Mouse (Mus musculus): ENCODE measurements at regions not wholly inside any gene's neighbourhood (a gene's known extent, or its start where the extent isn't known, plus 50 kb on each side); places are given as distances from the start of the nearest gene placed in this dataset.

DNA sequence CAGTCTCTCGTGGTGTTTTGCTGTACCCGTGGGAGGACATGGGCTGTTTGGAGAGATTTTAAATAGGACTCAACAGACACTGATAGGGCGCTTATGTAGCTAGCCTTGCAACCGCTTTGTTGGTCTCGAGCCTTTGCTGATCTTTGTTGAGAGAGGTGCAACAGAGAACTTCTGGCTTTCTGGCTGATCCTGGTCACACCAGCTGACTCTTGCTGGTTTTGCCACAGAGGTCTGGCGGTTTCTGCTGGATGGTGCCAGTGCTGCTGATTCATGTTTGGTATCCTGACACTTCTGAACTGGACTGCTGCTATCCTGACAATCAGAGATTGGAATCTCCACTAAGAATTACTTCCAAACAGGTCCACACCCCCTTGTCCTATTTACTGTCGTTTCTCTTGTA lies 102.1 kb upstream of the Sh3bp4 start:
- Histone ChIP-seq H3K27me3 (replicated peaks; ENCODE audit: control insufficient read depth, insufficient read depth, low read length) (no peaks in the 10 kb centered on the region), H3K4me2 (ENCODE audit: low read length) (no peak overlapping the region), H3K4me1 (ENCODE audit: control insufficient read depth, insufficient read depth, low read length) (no peaks in the 10 kb centered on the region), H3K9ac (ENCODE audit: low read length) (no peak overlapping the region), H3K36me3 (ENCODE audit: control insufficient read depth, insufficient read depth, low read length) (no peaks in the 10 kb centered on the region), H3K4me3 (ENCODE audit: low read depth, low read length) (no peak overlapping the region), H3K27ac (ENCODE audit: low read depth, low read length) (no peak overlapping the region), H3K9me3 (replicated peaks; ENCODE audit: control insufficient read depth, low read length) (no peaks in the 10 kb centered on the region)
- DNase-seq (ENCODE audit: low spot score): no peak
- 92% methylated on average over 7 of the region's 7 CpGs for WGBS
- ATAC-seq: no peak

DNA sequence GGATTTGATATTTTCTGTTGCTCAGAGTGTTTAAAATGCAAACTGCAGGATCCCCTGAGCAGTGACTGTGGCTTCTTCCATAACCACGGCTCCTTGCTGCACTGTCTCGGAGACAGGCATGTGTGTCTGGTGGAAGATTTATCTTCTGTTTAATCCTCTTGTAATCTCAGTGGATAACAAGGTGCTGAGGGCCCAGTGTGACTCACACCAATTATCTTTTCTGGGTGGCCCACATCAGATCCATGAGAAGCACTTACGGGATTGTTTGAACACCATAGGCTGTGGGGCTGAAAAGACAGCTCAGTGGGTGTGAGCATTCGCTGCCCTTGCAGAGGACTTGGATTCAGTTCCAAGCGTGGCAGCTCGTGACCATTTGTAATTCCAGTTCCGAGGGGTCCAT lies 101.2 kb upstream of the Sh3bp4 start:
- Histone ChIP-seq H3K27ac (ENCODE audit: low read depth, low read length) (no peak overlapping the region), H3K4me3 (ENCODE audit: low read depth, low read length) (no peak overlapping the region), H3K4me1 (ENCODE audit: control insufficient read depth, insufficient read depth, low read length) (no peaks in the 10 kb centered on the region), H3K27me3 (replicated peaks; ENCODE audit: control insufficient read depth, insufficient read depth, low read length) (no peaks in the 10 kb centered on the region), H3K9me3 (replicated peaks; ENCODE audit: control insufficient read depth, low read length) (no peaks in the 10 kb centered on the region), H3K36me3 (ENCODE audit: control insufficient read depth, insufficient read depth, low read length) (no peaks in the 10 kb centered on the region), H3K4me2 (ENCODE audit: low read length) (no peak overlapping the region), H3K9ac (ENCODE audit: low read length) (no peak overlapping the region)
- WGBS: 78% methylated on average over 7 of the region's 7 CpGs
- ATAC-seq (no peak), DNase-seq (ENCODE audit: low spot score) (no peak)

- Histone ChIP-seq H3K27ac (ENCODE audit: low read depth, low read length) (no peak overlapping the region), H3K9me3 (replicated peaks; ENCODE audit: control insufficient read depth, low read length) (no peaks in the 10 kb centered on the region), H3K4me2 (ENCODE audit: low read length) (no peak overlapping the region), H3K36me3 (ENCODE audit: control insufficient read depth, insufficient read depth, low read length) (no peaks in the 10 kb centered on the region), H3K27me3 (replicated peaks; ENCODE audit: control insufficient read depth, insufficient read depth, low read length) (no peaks in the 10 kb centered on the region), H3K4me1 (ENCODE audit: control insufficient read depth, insufficient read depth, low read length) (no peaks in the 10 kb centered on the region), H3K9ac (ENCODE audit: low read length) (no peak overlapping the region), H3K4me3 (ENCODE audit: low read depth, low read length) (no peak overlapping the region)
- ATAC-seq: no peak
- no peak for DNase-seq (ENCODE audit: low spot score)
- 95% methylated on average over 3 of the region's 3 CpGs for WGBS
Measured at GRCm38 (mm10) chr1:88969630-88970029, 100.6 kb upstream of the Sh3bp4 start.

DNA sequence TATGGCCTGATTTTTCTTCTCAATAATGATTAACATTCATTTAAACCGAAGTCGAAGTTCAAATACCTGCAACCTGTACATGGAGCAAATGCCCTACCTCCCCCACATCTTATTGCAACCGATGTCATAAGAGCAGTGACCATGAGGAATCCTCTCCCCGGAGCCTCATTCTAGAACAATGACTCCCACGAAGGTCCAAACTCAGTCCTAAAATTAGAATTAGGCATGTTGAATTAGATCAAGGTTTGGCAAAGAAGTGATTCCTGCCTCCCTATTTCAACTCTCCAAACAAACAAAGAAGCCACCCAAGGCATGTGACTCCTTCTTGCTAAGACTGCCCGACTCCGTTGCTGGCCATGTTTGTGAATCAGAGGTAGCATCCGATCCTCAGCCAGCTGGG lies 94.1 kb upstream of the Sh3bp4 start:
- Histone ChIP-seq H3K4me3 (ENCODE audit: low read depth, low read length) (no peak overlapping the region), H3K4me1 (ENCODE audit: control insufficient read depth, insufficient read depth, low read length) (no peaks in the 10 kb centered on the region), H3K9me3 (replicated peaks; ENCODE audit: control insufficient read depth, low read length) (no peaks in the 10 kb centered on the region), H3K4me2 (ENCODE audit: low read length) (no peak overlapping the region), H3K9ac (ENCODE audit: low read length) (no peak overlapping the region), H3K27me3 (replicated peaks; ENCODE audit: control insufficient read depth, insufficient read depth, low read length) (no peaks in the 10 kb centered on the region), H3K36me3 (ENCODE audit: control insufficient read depth, insufficient read depth, low read length) (no peaks in the 10 kb centered on the region), H3K27ac (ENCODE audit: low read depth, low read length) (no peak overlapping the region)
- DNase-seq (ENCODE audit: low spot score): no peak
- no peak for ATAC-seq
- 94% methylated on average over 8 of the region's 8 CpGs for WGBS

- Histone ChIP-seq H3K27me3 (replicated peaks; ENCODE audit: control insufficient read depth, insufficient read depth, low read length) (no peaks in the 10 kb centered on the region), H3K4me2 (ENCODE audit: low read length) (no peak overlapping the region), H3K9ac (ENCODE audit: low read length) (no peak overlapping the region), H3K36me3 (ENCODE audit: control insufficient read depth, insufficient read depth, low read length) (no peaks in the 10 kb centered on the region), H3K27ac (ENCODE audit: low read depth, low read length) (no peak overlapping the region), H3K9me3 (replicated peaks; ENCODE audit: control insufficient read depth, low read length) (no peaks in the 10 kb centered on the region), H3K4me1 (ENCODE audit: control insufficient read depth, insufficient read depth, low read length) (no peaks in the 10 kb centered on the region), H3K4me3 (ENCODE audit: low read depth, low read length) (no peak overlapping the region)
- no peak for ATAC-seq
- DNase-seq (ENCODE audit: low spot score): no peak
Measured at GRCm38 (mm10) chr1:88988011-88988695, 82.1 kb upstream of the Sh3bp4 start.

GRCm38 (mm10) chr1:88994588-88995331 lies 75.5 kb upstream of the Sh3bp4 start:
- H3K27ac ChIP-seq (ENCODE audit: low read depth, low read length): no peak overlapping the region

GRCm38 (mm10) chr1:88995945-88996344 lies 74.3 kb upstream of the Sh3bp4 start:
- Histone ChIP-seq H3K36me3 (ENCODE audit: control insufficient read depth, insufficient read depth, low read length) (no peaks in the 10 kb centered on the region), H3K4me3 (ENCODE audit: low read depth, low read length) (no peak overlapping the region), H3K4me1 (ENCODE audit: control insufficient read depth, insufficient read depth, low read length) (peaks cover 15% of the 10 kb centered on the region; the same call in 1 of the 2 replicates), H3K9me3 (replicated peaks; ENCODE audit: control insufficient read depth, low read length) (no peaks in the 10 kb centered on the region), H3K9ac (ENCODE audit: low read length) (no peak overlapping the region; the same call in 1 of the 2 replicates), H3K27me3 (replicated peaks; ENCODE audit: control insufficient read depth, insufficient read depth, low read length) (no peaks in the 10 kb centered on the region), H3K27ac (ENCODE audit: low read depth, low read length) (peak overlapping the region; percentile 49), H3K4me2 (ENCODE audit: low read length) (peak overlapping the region; percentile 10; the same call in 1 of the 2 replicates)
- peak; percentile 69 for DNase-seq (ENCODE audit: low spot score)
- peak; percentile 70; the same call in 1 of the 2 replicates for ATAC-seq
- WGBS: 20% methylated on average over 8 of the region's 8 CpGs

More at GRCm38 (mm10) chr1:88994588-88995331, 75.5 kb upstream of the Sh3bp4 start:
- H3K9ac ChIP-seq (ENCODE audit: low read length): no peak overlapping the region
- ATAC-seq (no peak), DNase-seq (ENCODE audit: low spot score) (no peak)
- H3K4me2 ChIP-seq (ENCODE audit: low read length): no peak overlapping the region
- H3K36me3 ChIP-seq (ENCODE audit: control insufficient read depth, insufficient read depth, low read length): no peaks in the 10 kb centered on the region
- no peaks in the 10 kb centered on the region for H3K9me3 ChIP-seq (replicated peaks; ENCODE audit: control insufficient read depth, low read length)
- WGBS: 71% methylated on average over 12 of the region's 12 CpGs
- H3K4me1 ChIP-seq (ENCODE audit: control insufficient read depth, insufficient read depth, low read length): peaks cover 15% of the 10 kb centered on the region; the same call in 1 of the 2 replicates
- H3K27me3 ChIP-seq (replicated peaks; ENCODE audit: control insufficient read depth, insufficient read depth, low read length): no peaks in the 10 kb centered on the region
- no peak overlapping the region for H3K4me3 ChIP-seq (ENCODE audit: low read depth, low read length)

DNA sequence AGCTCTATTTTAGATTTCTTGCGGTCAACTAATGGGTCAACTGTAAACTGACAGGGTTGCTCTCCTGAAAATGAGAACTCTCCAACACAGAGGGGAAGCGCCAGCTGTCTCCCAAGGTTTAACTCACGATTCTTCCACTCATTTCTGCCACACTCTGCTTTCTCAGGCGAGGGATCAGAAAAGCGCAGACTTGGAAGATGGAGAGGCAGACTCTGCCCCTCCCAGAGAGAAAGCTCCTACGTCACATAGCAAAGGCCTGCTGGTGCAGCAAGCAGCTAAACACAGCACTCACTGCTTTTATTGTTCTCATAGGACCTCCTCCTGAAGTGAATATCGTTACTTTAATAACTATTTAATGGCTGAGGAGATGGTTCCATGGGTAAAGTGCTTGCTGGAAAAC lies 73.6 kb upstream of the Sh3bp4 start:
- H3K4me3 ChIP-seq (ENCODE audit: low read depth, low read length): no peak overlapping the region
- no peak overlapping the region for H3K9ac ChIP-seq (ENCODE audit: low read length)
- no peak overlapping the region for H3K4me2 ChIP-seq (ENCODE audit: low read length)
- no peaks in the 10 kb centered on the region for H3K27me3 ChIP-seq (replicated peaks; ENCODE audit: control insufficient read depth, insufficient read depth, low read length)
- ATAC-seq (peak; percentile 50; the same call in 1 of the 2 replicates), DNase-seq (ENCODE audit: low spot score) (peak; percentile 45)
- no peaks in the 10 kb centered on the region for H3K9me3 ChIP-seq (replicated peaks; ENCODE audit: control insufficient read depth, low read length)
- peak overlapping the region; percentile 49 for H3K27ac ChIP-seq (ENCODE audit: low read depth, low read length)
- peaks cover 15% of the 10 kb centered on the region; the same call in 1 of the 2 replicates for H3K4me1 ChIP-seq (ENCODE audit: control insufficient read depth, insufficient read depth, low read length)
- WGBS: 50% methylated on average over 7 of the region's 7 CpGs
- no peaks in the 10 kb centered on the region for H3K36me3 ChIP-seq (ENCODE audit: control insufficient read depth, insufficient read depth, low read length)

- Histone ChIP-seq H3K27ac (ENCODE audit: low read depth, low read length) (no peak overlapping the region), H3K4me1 (ENCODE audit: control insufficient read depth, insufficient read depth, low read length) (peaks cover 15% of the 10 kb centered on the region; the same call in 1 of the 2 replicates), H3K4me3 (ENCODE audit: low read depth, low read length) (no peak overlapping the region), H3K9me3 (replicated peaks; ENCODE audit: control insufficient read depth, low read length) (no peaks in the 10 kb centered on the region), H3K4me2 (ENCODE audit: low read length) (no peak overlapping the region), H3K27me3 (replicated peaks; ENCODE audit: control insufficient read depth, insufficient read depth, low read length) (no peaks in the 10 kb centered on the region), H3K36me3 (ENCODE audit: control insufficient read depth, insufficient read depth, low read length) (no peaks in the 10 kb centered on the region), H3K9ac (ENCODE audit: low read length) (no peak overlapping the region)
- WGBS: 76% methylated on average over 12 of the region's 12 CpGs
- no peak for ATAC-seq
- peak; percentile 38 for DNase-seq (ENCODE audit: low spot score)
Measured at GRCm38 (mm10) chr1:88997847-88998246, 72.4 kb upstream of the Sh3bp4 start.

Measured in forebrain, embryonic 14.5 days (tissue).